Mouse (Mus musculus) embryonic facial prominence, embryonic 12.5 days (tissue): Measurements from ENCODE around the gene Rev1. TPM values are rescaled to one million over a fixed set of nuclear protein-coding genes. Genes with fewer than 3 reads are reported as not detected.
"Not testable (repeated sequence)": the region's sequence is repeated elsewhere in the genome, so short reads cannot be mapped to it uniquely, and the experiment has no call there.

ENCODE experiments used
- ATAC-seq: fragments of 200-750 bp; cut with Nextera tagmentation; 2 replicates; pipeline ENCODE4 v1.8.0; 2017; ENCODE audit not compliant: insufficient number of reproducible peaks, insufficient read depth, low FRiP score, low TSS enrichment
- H3K27ac ChIP-seq: fragments of 300-500 bp; sonication (generic); 2 replicates; pipeline ENCODE4 v1.5.1; 2016; ENCODE audit warnings: mild to moderate bottlenecking
- H3K27me3 ChIP-seq: fragments of 300-500 bp; sonication (generic); 2 replicates; pipeline ENCODE4 v1.6.1; 2016; ENCODE audit warnings: mild to moderate bottlenecking, moderate library complexity
- H3K36me3 ChIP-seq: fragments of 300-500 bp; sonication (generic); 2 replicates; pipeline ENCODE4 v1.6.1; 2016; ENCODE audit warnings: mild to moderate bottlenecking
- H3K4me1 ChIP-seq: fragments of 300-500 bp; sonication (generic); 2 replicates; pipeline ENCODE4 v1.6.1; 2016
- H3K4me2 ChIP-seq: fragments of 300-500 bp; sonication (generic); replicated peaks from 2 replicates; pipeline ENCODE4 v1.6.1; 2016; ENCODE audit warnings: mild to moderate bottlenecking, moderate library complexity
- H3K4me3 ChIP-seq: fragments of 300-500 bp; sonication (generic); 2 replicates; pipeline ENCODE4 v1.5.1; 2016; ENCODE audit warnings: mild to moderate bottlenecking
- H3K9ac ChIP-seq: fragments of 300-500 bp; sonication (generic); 2 replicates; pipeline ENCODE4 v1.6.1; 2016; ENCODE audit warnings: mild to moderate bottlenecking, moderate library complexity
- H3K9me3 ChIP-seq: fragments of 300-500 bp; sonication (generic); 2 replicates; pipeline ENCODE4 v1.6.1; 2016; ENCODE audit warnings: mild to moderate bottlenecking, moderate library complexity
- WGBS: fragments of 180-500 bp; shearing (Covaris S2); methylation state at CpG from one replicate; pipeline ENCODE4 v1.1.7; 2016; 5-methylcytosine and 5-hydroxymethylcytosine counted together
- polyA plus RNA-seq: library from polyadenylated mRNA; unstranded; fragments of >200 nt; fragmentation: Nextera tagmentation; extraction: Ambion mirVana; gene quantifications from 2 replicates; pipeline ENCODE4 v1.2.1, GENCODE M21; 2016

Gene Rev1
- polyA plus RNA-seq, 1 experiment from 2014 or later, result 48.6 TPM

- WGBS, result under 1% methylated on average over 65 of the region's 68 CpGs
- ATAC-seq, result peak; percentile 41
- H3K4me3 ChIP-seq, result peak overlapping the region; percentile 79
- H3K27ac ChIP-seq, result peak overlapping the region; percentile 91
- H3K9ac ChIP-seq, result peak overlapping the region; percentile 94
- peaks cover 10% of the 10 kb centered on the region for H3K4me1 ChIP-seq
- no peaks in the 10 kb centered on the region for H3K36me3 ChIP-seq
- H3K4me2 ChIP-seq, result peak overlapping the region; percentile 86
- no peaks in the 10 kb centered on the region for H3K27me3 ChIP-seq
- no peaks in the 10 kb centered on the region for H3K9me3 ChIP-seq
Observed at GRCm38 (mm10) chr1:38128919-38129436, 623 bp downstream of the Rev1 start.

- H3K9me3 ChIP-seq, result no peaks in the 10 kb centered on the region
- no peak overlapping the region for H3K4me2 ChIP-seq
- H3K36me3 ChIP-seq, result no peaks in the 10 kb centered on the region
Observed at GRCm38 (mm10) chr1:38127036-38127435, 2.6 kb downstream of the Rev1 start.

GRCm38 (mm10) chr1:38126426-38126825 lies 3.2 kb downstream of the Rev1 start:
- Histone ChIP-seq H3K27ac (no peak overlapping the region), H3K4me3 (no peak overlapping the region), H3K4me1 (peaks cover 10% of the 10 kb centered on the region), H3K36me3 (no peaks in the 10 kb centered on the region), H3K4me2 (no peak overlapping the region), H3K27me3 (no peaks in the 10 kb centered on the region), H3K9me3 (no peaks in the 10 kb centered on the region), H3K9ac (no peak overlapping the region)
- WGBS, result 71% methylated on average over 3 of the region's 3 CpGs
- ATAC-seq, result no peak

More at GRCm38 (mm10) chr1:38127036-38127435, 2.6 kb downstream of the Rev1 start:
- peaks cover 10% of the 10 kb centered on the region for H3K4me1 ChIP-seq
- H3K9ac ChIP-seq, result no peak overlapping the region
- no peak overlapping the region for H3K4me3 ChIP-seq
- ATAC-seq, result no peak
- no peak overlapping the region for H3K27ac ChIP-seq
- H3K27me3 ChIP-seq, result no peaks in the 10 kb centered on the region

GRCm38 (mm10) chr1:38124261-38124660 lies 5.3 kb downstream of the Rev1 start:
- Histone ChIP-seq H3K4me1 (peaks cover 10% of the 10 kb centered on the region), H3K9me3 (no peaks in the 10 kb centered on the region)
- no peak for ATAC-seq

GRCm38 (mm10) chr1:38120877-38121276 lies 8.7 kb downstream of the Rev1 start:
- 66% methylated on average over 5 of the region's 5 CpGs for WGBS
- H3K27ac ChIP-seq, result no peak overlapping the region
- H3K9ac ChIP-seq, result no peak overlapping the region
- H3K4me2 ChIP-seq, result no peak overlapping the region
- no peak overlapping the region for H3K4me3 ChIP-seq
- ATAC-seq, result no peak
- no peaks in the 10 kb centered on the region for H3K27me3 ChIP-seq
- H3K9me3 ChIP-seq, result no peaks in the 10 kb centered on the region
- H3K36me3 ChIP-seq, result no peaks in the 10 kb centered on the region
- H3K4me1 ChIP-seq, result no peaks in the 10 kb centered on the region

More at GRCm38 (mm10) chr1:38124261-38124660, 5.3 kb downstream of the Rev1 start:
- H3K27me3 ChIP-seq, result no peaks in the 10 kb centered on the region
- H3K9ac ChIP-seq, result no peak overlapping the region
- H3K36me3 ChIP-seq, result no peaks in the 10 kb centered on the region
- H3K4me3 ChIP-seq, result no peak overlapping the region
- no peak overlapping the region for H3K27ac ChIP-seq
- H3K4me2 ChIP-seq, result no peak overlapping the region

- H3K9me3 ChIP-seq, result no peaks in the 10 kb centered on the region
- H3K9ac ChIP-seq, result no peak overlapping the region
- no peak overlapping the region for H3K27ac ChIP-seq
- ATAC-seq, result no peak
- no peak overlapping the region for H3K4me2 ChIP-seq
- H3K4me3 ChIP-seq, result no peak overlapping the region
- no peaks in the 10 kb centered on the region for H3K27me3 ChIP-seq
- no peaks in the 10 kb centered on the region for H3K4me1 ChIP-seq
- H3K36me3 ChIP-seq, result no peaks in the 10 kb centered on the region
- 86% methylated on average over 2 of the region's 2 CpGs for WGBS
Observed at GRCm38 (mm10) chr1:38118624-38119023, 11.0 kb downstream of the Rev1 start.

- H3K9ac ChIP-seq, result no peak overlapping the region
- 87% methylated on average over 7 of the region's 7 CpGs for WGBS
- H3K4me3 ChIP-seq, result no peak overlapping the region
- H3K4me1 ChIP-seq, result no peaks in the 10 kb centered on the region
- H3K9me3 ChIP-seq, result no peaks in the 10 kb centered on the region
- no peak overlapping the region for H3K27ac ChIP-seq
- no peaks in the 10 kb centered on the region for H3K27me3 ChIP-seq
- H3K4me2 ChIP-seq, result no peak overlapping the region
- no peak for ATAC-seq
- peaks cover 9% of the 10 kb centered on the region; the same call in 1 of the 2 replicates for H3K36me3 ChIP-seq
Observed at GRCm38 (mm10) chr1:38109786-38110185, 19.8 kb downstream of the Rev1 start.

GRCm38 (mm10) chr1:38103813-38104212 lies 25.8 kb downstream of the Rev1 start:
- WGBS, result 46% methylated on average over 3 of the region's 3 CpGs
- H3K4me1 ChIP-seq, result no peaks in the 10 kb centered on the region
- no peak for ATAC-seq
- H3K4me2 ChIP-seq, result no peak overlapping the region
- no peak overlapping the region for H3K27ac ChIP-seq
- H3K27me3 ChIP-seq, result no peaks in the 10 kb centered on the region
- H3K9me3 ChIP-seq, result no peaks in the 10 kb centered on the region
- no peak overlapping the region for H3K9ac ChIP-seq
- peaks cover 21% of the 10 kb centered on the region; the same call in 1 of the 2 replicates for H3K36me3 ChIP-seq
- H3K4me3 ChIP-seq, result no peak overlapping the region

GRCm38 (mm10) chr1:38103214-38103613 lies 26.4 kb downstream of the Rev1 start:
- H3K4me3 ChIP-seq, result no peak overlapping the region
- H3K36me3 ChIP-seq, result peaks cover 27% of the 10 kb centered on the region
- no peak for ATAC-seq
- no peaks in the 10 kb centered on the region for H3K9me3 ChIP-seq
- no peaks in the 10 kb centered on the region for H3K27me3 ChIP-seq
- no peak overlapping the region for H3K9ac ChIP-seq
- no peaks in the 10 kb centered on the region for H3K4me1 ChIP-seq
- WGBS, result 87% methylated on average over 1 of the region's 1 CpGs
- H3K4me2 ChIP-seq, result no peak overlapping the region
- no peak overlapping the region for H3K27ac ChIP-seq

- Histone ChIP-seq H3K4me1 (no peaks in the 10 kb centered on the region), H3K9ac (no peak overlapping the region), H3K4me3 (no peak overlapping the region), H3K27me3 (no peaks in the 10 kb centered on the region), H3K36me3 (peaks cover 36% of the 10 kb centered on the region), H3K9me3 (no peaks in the 10 kb centered on the region), H3K27ac (no peak overlapping the region), H3K4me2 (no peak overlapping the region)
- ATAC-seq, result no peak
- 69% methylated on average over 8 of the region's 8 CpGs for WGBS
Observed at GRCm38 (mm10) chr1:38081316-38081715, 48.3 kb downstream of the Rev1 start.

GRCm38 (mm10) chr1:38071326-38071725 lies 58.3 kb downstream of the Rev1 start:
- Histone ChIP-seq H3K4me2 (no peak overlapping the region), H3K9ac (no peak overlapping the region), H3K36me3 (peaks cover 34% of the 10 kb centered on the region), H3K4me3 (no peak overlapping the region), H3K27ac (no peak overlapping the region), H3K4me1 (no peaks in the 10 kb centered on the region), H3K27me3 (no peaks in the 10 kb centered on the region), H3K9me3 (no peaks in the 10 kb centered on the region)
- ATAC-seq, result no peak
- 88% methylated on average over 8 of the region's 8 CpGs for WGBS

GRCm38 (mm10) chr1:38067276-38067675 lies 62.3 kb downstream of the Rev1 start:
- 95% methylated on average over 10 of the region's 10 CpGs for WGBS
- Histone ChIP-seq H3K36me3 (peaks cover 49% of the 10 kb centered on the region), H3K27me3 (no peaks in the 10 kb centered on the region), H3K4me2 (no peak overlapping the region), H3K9ac (no peak overlapping the region), H3K4me1 (no peaks in the 10 kb centered on the region), H3K9me3 (no peaks in the 10 kb centered on the region), H3K27ac (no peak overlapping the region), H3K4me3 (no peak overlapping the region)
- no peak for ATAC-seq

- peaks cover 70% of the 10 kb centered on the region for H3K36me3 ChIP-seq
- 95% methylated on average over 2 of the region's 2 CpGs for WGBS
- H3K9me3 ChIP-seq, H3K27me3 ChIP-seq, H3K27ac ChIP-seq, ATAC-seq, H3K4me1 ChIP-seq, H3K4me3 ChIP-seq, H3K9ac ChIP-seq, H3K4me2 ChIP-seq: not testable (repeated sequence)
Observed at GRCm38 (mm10) chr1:38062156-38062555, 67.4 kb downstream of the Rev1 start.
